Mouse (Mus musculus) bone marrow, adult 2 months (tissue): Measurements from ENCODE around the gene Ap3d1. TPM values are rescaled to one million over a fixed set of nuclear protein-coding genes. Genes with fewer than 3 reads are reported as not detected.

Experiments used
- H3K27ac ChIP-seq: fragments of 200-500 bp; 2 replicates; pipeline ENCODE4 v1.5.1; 2012; ENCODE audit warnings: low read depth, mild to moderate bottlenecking, control low read depth, inconsistent platforms, low read length; ENCODE audit not compliant: control insufficient read depth, poor library complexity, insufficient read depth
- H3K4me1 ChIP-seq: fragments of 200-500 bp; 2 replicates; pipeline ENCODE4 v1.6.1; 2011; ENCODE audit warnings: low read length; ENCODE audit not compliant: control insufficient read depth, insufficient read depth
- H3K4me3 ChIP-seq: fragments of 200-500 bp; replicated peaks from 2 replicates; pipeline ENCODE3; 2011; ENCODE audit warnings: mild to moderate bottlenecking, low read depth, low read length, control low read depth; ENCODE audit not compliant: control insufficient read depth
- CTCF ChIP-seq: fragments of 200-500 bp; IDR thresholded peaks from 2 replicates; pipeline ENCODE4 v1.5.1; 2011; ENCODE audit warnings: low read length, control low read depth; ENCODE audit not compliant: control insufficient read depth, insufficient read depth
- POLR2A ChIP-seq: fragments of 200-500 bp; IDR thresholded peaks from 2 replicates; pipeline ENCODE4 v1.6.1; 2011; ENCODE audit warnings: low read depth, mild to moderate bottlenecking, control low read depth, low read length, borderline replicate concordance; ENCODE audit not compliant: control insufficient read depth
- WGBS: fragments of 180-500 bp; shearing (Covaris S2); methylation state at CpG from one replicate; pipeline ENCODE4 v1.1.7; 2018; 5-methylcytosine and 5-hydroxymethylcytosine counted together
- polyA plus RNA-seq: library from polyadenylated mRNA; stranded (reverse); fragments of >200 nt; gene quantifications from 2 replicates; pipeline ENCODE4 v1.2.4, GENCODE M21; 2011; ENCODE audit warnings: low replicate concordance; ENCODE audit not compliant: missing spikeins, insufficient read depth, insufficient read length

Gene Ap3d1
- polyA plus RNA-seq, 1 experiment, result 68.0 TPM

DNA sequence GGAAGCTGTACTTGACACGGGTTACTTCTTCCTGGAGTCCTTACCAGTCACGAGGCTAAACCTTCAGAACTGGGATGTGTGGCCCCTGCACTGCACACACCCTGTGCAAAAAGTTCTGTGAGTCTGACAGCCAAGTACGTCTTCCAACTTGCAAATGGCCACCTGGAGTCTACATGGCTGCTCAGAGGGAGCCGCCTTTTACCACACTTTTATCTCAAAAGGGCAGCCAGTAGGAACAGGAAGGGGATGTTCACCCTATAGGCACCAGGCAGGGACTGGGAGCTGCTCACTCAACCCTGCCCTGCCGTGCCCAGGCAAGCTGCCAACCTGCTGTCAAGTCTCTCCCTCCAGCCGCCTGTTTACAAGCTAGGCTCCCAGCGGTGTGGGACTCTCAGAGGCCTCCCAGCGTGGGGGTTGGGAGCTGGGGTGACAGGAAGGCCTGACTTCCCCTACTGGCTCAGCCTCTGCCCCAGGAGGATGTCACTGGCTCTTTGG lies 64.1 kb downstream of the Ap3d1 start, which contains the start of gene Mknk2:
TSS of gene Mknk2 (minus strand) at position 171 of the 495 bp plus-strand sequence.
- H3K4me1 ChIP-seq, result peaks cover 16% of the 10 kb centered on the region
- under 1% methylated on average over 8 of the region's 8 CpGs for whole genome bisulfite sequencing

DNA sequence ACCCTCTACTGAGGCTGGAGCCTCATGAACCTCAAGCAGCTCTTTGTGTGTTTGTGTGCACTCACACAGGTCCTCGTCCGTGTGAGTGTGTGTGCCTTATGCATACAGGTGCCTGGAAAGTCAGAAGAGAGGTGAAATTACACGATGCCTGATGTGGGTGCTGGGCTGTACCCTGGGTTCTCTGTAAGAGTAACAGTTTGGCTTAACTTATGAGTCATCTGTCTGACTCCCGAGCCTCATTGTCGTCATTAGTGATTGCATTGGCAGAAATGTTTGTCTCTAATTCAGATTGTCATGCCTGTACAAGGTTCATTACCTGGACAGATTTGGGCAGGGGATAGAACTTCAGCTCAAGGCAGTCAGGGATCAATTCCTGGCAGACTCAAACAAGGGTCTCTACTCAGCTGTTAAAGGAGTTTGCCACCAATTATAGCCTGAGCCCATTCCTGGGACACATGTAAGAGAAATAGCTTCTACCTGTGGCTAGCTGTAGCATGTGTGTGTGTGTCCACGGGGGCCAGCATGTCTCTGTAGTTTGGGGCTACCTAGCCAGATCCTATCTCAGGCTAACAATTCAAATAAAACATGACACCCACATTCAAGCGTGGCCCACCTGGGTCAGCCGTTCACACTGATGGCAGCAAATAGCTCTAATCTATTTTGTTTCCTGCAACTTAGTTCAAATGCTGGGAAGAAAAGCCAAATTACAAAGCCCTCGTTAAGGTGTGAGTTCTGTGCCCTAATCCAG lies 64.8 kb downstream of the Ap3d1 start:
- WGBS, result 1% methylated on average over 9 of the region's 9 CpGs
- Histone ChIP-seq H3K4me1 (peaks cover 16% of the 10 kb centered on the region), H3K27ac (peak overlapping the region; percentile 94), H3K4me3 (peak overlapping the region; percentile 74)
- TF ChIP-seq CTCF, result no peak
- no peak for TF ChIP-seq POLR2A

More for the DNA sequence above, 64.1 kb downstream of the Ap3d1 start, which contains the start of gene Mknk2:
- TF ChIP-seq CTCF (no peak), POLR2A (peak; percentile 93; the same call in 1 of the 2 replicates)
- peak within 1 kb of the TSS; percentile 74 for H3K4me3 ChIP-seq
- peak within 1 kb of the TSS; percentile 94 for H3K27ac ChIP-seq

DNA sequence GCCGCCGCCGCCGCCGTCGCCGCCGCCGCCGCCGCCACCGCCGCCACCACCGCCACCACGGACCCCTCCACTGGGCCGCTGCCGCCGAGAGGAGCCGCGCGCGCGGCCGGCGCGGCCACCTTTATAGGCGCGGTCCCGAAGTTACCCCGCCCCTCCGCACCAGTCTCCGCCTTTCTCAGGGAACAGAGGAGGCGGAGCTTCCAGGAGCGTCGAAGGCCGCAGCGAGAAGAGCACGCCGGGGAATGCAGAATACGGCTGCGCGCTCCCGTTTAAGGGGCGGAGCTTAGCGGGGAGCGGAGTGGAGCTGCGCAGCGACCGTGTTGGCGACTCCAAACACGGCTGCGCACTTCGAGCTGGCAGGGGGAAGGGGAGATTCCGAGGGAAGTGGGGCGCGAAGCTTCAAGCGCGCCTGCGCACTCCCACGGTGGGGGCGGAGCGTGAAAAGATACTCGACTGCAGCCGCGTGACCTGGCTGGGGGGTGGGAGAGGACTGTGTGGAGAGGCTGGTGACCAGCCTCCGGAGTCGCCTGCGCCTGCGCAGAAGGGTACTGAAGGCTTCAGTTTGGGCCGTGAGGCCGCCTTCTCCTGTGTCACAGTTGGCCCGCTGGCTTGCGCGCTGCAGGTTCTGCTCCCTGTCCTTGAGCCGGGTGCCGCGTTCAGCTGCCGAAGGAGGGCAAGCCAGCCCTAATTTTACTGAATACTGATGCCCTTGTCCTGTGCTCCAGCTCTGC lies 65.7 kb downstream of the Ap3d1 start:
- TF ChIP-seq POLR2A (peak; percentile 100), CTCF (no peak)
- H3K4me1 ChIP-seq, result peaks cover 14% of the 10 kb centered on the region
- WGBS, result 1% methylated on average over 78 of the region's 78 CpGs
- peak overlapping the region; percentile 94 for H3K27ac ChIP-seq
- peak overlapping the region; percentile 86 for H3K4me3 ChIP-seq

DNA sequence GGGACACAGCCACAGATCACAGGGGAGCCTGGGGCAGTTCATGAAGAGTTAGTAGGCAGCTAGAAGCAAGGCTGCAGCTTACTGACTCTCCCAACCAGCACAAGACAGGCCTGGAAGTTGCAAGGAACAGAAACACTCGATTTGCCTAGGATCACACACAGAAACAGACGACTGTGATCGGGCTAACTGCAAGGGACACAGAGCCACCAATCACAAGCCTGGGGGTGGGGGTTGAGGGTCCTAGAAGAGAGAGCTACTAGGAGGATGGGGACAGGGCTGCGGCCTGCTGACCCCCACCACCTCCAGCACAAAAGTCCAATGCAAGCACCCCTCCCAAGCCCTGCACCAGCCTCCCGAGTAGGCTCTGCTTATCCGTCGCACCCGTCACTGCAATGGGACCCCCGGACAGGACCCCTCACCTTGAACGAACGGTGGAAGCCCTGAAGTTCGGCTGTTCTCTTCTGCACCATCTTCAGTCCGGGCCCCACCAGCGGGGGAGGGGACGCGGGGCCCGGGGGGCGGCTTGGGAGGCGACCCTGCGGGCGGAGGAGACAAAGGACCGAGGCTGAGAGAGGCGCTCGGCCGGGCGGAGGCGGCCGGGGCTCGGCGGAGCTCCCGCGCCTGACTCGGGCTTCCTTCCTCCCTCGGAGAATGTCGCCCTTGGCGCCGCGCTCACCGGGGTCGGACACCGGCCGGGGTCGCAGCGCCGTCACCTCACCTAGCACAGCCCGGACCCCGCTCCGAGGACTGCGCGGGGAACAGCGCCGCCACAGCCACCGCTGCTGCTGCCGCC lies 66.5 kb downstream of the Ap3d1 start:
- TF ChIP-seq CTCF (no peak), POLR2A (no peak)
- under 1% methylated on average over 52 of the region's 54 CpGs for WGBS
- peak overlapping the region; percentile 86 for H3K4me3 ChIP-seq
- peaks cover 14% of the 10 kb centered on the region for H3K4me1 ChIP-seq
- H3K27ac ChIP-seq, result peak overlapping the region; percentile 73

DNA sequence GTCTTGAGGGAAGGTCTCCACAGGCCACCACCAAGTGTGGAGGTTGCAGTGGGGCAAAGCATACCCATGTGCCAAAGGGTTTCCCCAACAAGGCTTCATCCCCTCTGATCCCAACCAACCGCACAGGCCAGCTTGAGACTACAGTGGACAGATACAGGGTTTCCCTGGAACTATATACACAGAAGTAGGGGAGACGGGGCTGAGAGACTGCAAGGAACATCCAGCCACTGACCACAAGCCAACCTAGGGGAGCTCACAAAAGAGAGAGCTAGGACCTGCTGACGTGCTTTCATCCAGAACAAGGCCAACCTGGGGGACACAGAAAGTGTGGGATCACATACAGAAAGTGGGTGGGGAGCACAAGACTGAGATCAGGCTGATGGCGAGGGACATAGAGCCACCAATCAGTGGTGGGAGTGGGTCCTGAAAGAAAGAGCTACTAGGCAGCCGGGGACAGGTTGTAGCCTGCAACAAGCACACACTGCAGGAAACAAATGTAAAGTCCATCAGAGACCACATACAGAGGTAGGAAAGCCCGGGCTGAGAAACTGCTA lies 67.1 kb downstream of the Ap3d1 start:
- WGBS, result 2% methylated on average over 6 of the region's 6 CpGs
- peak overlapping the region; percentile 86 for H3K4me3 ChIP-seq
- H3K4me1 ChIP-seq, result peaks cover 12% of the 10 kb centered on the region
- H3K27ac ChIP-seq, result peak overlapping the region; percentile 25
- no peak for TF ChIP-seq CTCF
- no peak for TF ChIP-seq POLR2A

DNA sequence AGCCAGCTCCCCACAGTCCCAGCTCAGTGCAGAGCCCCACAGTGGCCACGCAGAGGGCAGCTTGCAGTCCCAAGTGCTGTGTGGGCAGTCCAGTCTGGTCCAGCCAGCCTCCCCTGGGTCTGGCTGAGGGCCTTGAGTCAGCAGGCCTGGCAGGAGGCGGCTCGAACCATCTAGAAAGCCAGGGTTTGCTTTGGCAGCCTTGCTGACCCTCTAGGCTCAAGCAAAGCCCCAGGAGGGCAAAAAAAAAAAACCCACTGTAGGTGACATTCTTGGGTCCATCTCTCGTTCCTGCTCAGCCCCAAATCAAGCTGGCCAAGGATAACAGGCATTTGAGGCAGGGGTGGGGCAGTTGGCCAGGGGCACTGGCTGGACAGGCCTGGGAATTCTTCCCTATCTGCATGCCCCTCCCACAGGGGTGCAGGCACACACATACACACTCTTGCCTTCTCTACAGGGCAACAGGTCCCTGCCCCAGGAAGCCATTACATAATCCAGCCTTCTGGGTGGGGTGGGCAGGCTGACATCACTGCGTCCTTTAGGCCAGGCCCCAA lies 67.8 kb downstream of the Ap3d1 start:
- peak overlapping the region; percentile 86 for H3K4me3 ChIP-seq
- H3K27ac ChIP-seq, result peak overlapping the region; percentile 40
- TF ChIP-seq POLR2A (no peak), CTCF (no peak)
- H3K4me1 ChIP-seq, result peaks cover 5% of the 10 kb centered on the region; the same call in 1 of the 2 replicates
- WGBS, result 31% methylated on average over 5 of the region's 5 CpGs

DNA sequence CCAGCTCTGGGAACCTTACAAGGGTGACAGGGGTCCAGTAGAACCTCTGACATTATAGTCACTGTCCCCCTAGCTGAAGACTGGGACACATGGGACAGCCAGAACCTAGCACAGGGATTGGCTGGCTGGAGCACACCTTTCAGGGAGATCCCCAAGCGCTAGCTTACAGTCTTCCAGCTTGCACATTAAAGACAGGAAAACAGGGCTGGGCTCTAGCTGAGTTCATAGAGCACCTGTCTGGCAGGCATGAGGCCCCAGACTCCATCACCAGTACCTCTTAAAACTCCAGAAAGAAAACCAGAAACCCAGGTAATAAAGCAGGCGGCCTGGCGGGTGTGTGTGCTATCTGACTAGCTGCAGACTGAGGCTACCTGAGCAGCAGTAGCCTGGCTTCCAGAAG lies 68.4 kb downstream of the Ap3d1 start:
- peak overlapping the region; percentile 8 for H3K4me3 ChIP-seq
- TF ChIP-seq CTCF, result no peak
- TF ChIP-seq POLR2A, result no peak
- 82% methylated on average over 3 of the region's 3 CpGs for WGBS
- peaks cover 3% of the 10 kb centered on the region; the same call in 1 of the 2 replicates for H3K4me1 ChIP-seq
- peak overlapping the region; percentile 40; the same call in 1 of the 2 replicates for H3K27ac ChIP-seq
